In genomic region chr17:28321700-28322099, GRCm38 (mm10) we compare ENCODE assay signal across 29 mouse cellular contexts. TPM values are rescaled to one million over a fixed set of nuclear protein-coding genes. Genes with fewer than 3 reads are reported as not detected.
"Had no signal": no experiment of that assay in that cellular context is flagged by ENCODE, and none has a peak within 500 bp of the region (broad histone marks: within the 10 kb centered on the region; RNA-seq: fewer than 3 reads in every experiment).

No protein-coding gene starts in this region.

- H3K9ac ChIP-seq: heart, embryonic 12.5 days; hindbrain, embryonic 12.5 days; hindbrain, embryonic 14.5 days; intestine, embryonic 15.5 days; limb, embryonic 12.5 days; liver, embryonic 12.5 days; liver, embryonic 14.5 days had no signal

- H3K27ac ChIP-seq: gastrocnemius, adult 2 months; heart, adult 2 months; heart, embryonic 10.5 days; hindbrain, embryonic 10.5 days; hindbrain, embryonic 12.5 days; hindbrain, embryonic 14.5 days; intestine, embryonic 15.5 days; left cerebral cortex, adult 2 months; limb, embryonic 10.5 days; limb, embryonic 12.5 days; liver, embryonic 12.5 days; liver, embryonic 14.5 days had no signal

- H3K4me3 ChIP-seq: gastrocnemius, adult 2 months; heart, adult 2 months; heart, embryonic 10.5 days; heart, embryonic 12.5 days; hindbrain, embryonic 10.5 days; hindbrain, embryonic 12.5 days; intestine, embryonic 15.5 days; left cerebral cortex, adult 2 months; limb, embryonic 10.5 days; limb, embryonic 12.5 days; liver, embryonic 12.5 days had no signal

- H3K27me3 ChIP-seq: heart, embryonic 12.5 days; hindbrain, embryonic 12.5 days; intestine, embryonic 15.5 days; limb, embryonic 12.5 days; liver, embryonic 12.5 days had no signal

- ATAC-seq: hindbrain, embryonic 16.5 days; inflammation-experienced regulatory T-cells, adult 6 months; intestine, embryonic 15.5 days; intestine, postnatal 0 days; liver, embryonic 12.5 days had no signal

- DNase-seq: gastrocnemius, adult 2 months; gastrocnemius, postnatal 10 days; gastrocnemius, postnatal 25 days; heart, adult 2 months; heart, postnatal 10 days; heart, postnatal 4 days; kidney, adult 18-20 months; kidney, adult 8-10 months; kidney, postnatal 10 days; kidney, postnatal 4 days; liver had no signal

- H3K4me2 ChIP-seq: heart, embryonic 12.5 days; hindbrain, embryonic 12.5 days; hindbrain, embryonic 14.5 days; intestine, embryonic 15.5 days; limb, embryonic 12.5 days; liver, embryonic 12.5 days had no signal

- H3K4me1 ChIP-seq: heart, embryonic 12.5 days; hindbrain, embryonic 12.5 days; limb, embryonic 12.5 days had no signal

- H3K9me3 ChIP-seq: heart, embryonic 10.5 days; heart, embryonic 12.5 days; hindbrain, embryonic 12.5 days; intestine, embryonic 15.5 days; limb, embryonic 10.5 days had no signal

RNA-seq across cellular contexts. Expression of gene Tead3, which starts 28.9 kb away (rescaled TPM):
- total RNA-seq: granulocyte monocyte progenitor cell, adult 5-6 weeks had no signal
- polyA plus RNA-seq: inflammation-experienced regulatory T-cells, adult 6 months had no signal

RNA-seq across cellular contexts. Expression of gene Tulp1, which starts 43.3 kb away (rescaled TPM):
- total RNA-seq: gastrocnemius, adult 2 months; gastrocnemius, postnatal 25 days; granulocyte monocyte progenitor cell, adult 5-6 weeks; heart, adult 2 months; layer of hippocampus, postnatal 14 days; left cerebral cortex, adult 2 months; left cerebral cortex, postnatal 36 days had no signal
- polyA plus RNA-seq: frontal cortex, adult 2 months; heart, adult 2 months had no signal
